In the genomic region with DNA sequence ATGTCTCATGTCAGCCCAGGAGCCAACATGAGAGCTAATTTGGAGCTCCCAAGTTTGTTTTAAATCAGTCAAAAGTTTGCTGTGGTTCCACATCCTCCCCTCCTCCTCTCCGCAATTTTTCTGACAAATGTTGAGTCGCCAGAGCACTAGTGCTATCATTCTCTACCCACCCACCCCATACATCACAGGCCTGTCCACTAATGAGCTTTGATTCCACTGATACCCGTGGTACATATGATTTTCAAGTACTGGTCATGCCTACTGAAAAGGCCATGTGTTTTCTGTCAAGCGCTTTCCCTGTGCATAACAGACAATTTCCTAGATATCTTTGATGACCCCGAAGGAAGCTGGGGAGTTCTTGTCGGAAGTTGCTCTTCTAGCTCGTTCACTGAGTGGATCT, we compare ENCODE assay signal across 19 mouse cellular contexts.
"Had no signal": no experiment of that assay in that cellular context is flagged by ENCODE, and none has a peak within 500 bp of the region (broad histone marks: within the 10 kb centered on the region; RNA-seq: fewer than 3 reads in every experiment).

No protein-coding gene starts in this region.

- H3K9ac ChIP-seq: limb, embryonic 13.5 days; liver, embryonic 14.5 days; liver, postnatal 0 days; lung, embryonic 15.5 days had no signal

- H3K36me3 ChIP-seq: limb, embryonic 13.5 days; lung, embryonic 15.5 days had no signal

- H3K27me3 ChIP-seq: limb, embryonic 13.5 days; lung, embryonic 15.5 days had no signal

- H3K4me1 ChIP-seq: lung, embryonic 15.5 days had no signal

- H3K9me3 ChIP-seq: limb, embryonic 13.5 days; lung, embryonic 15.5 days had no signal

- H3K27ac ChIP-seq: kidney, postnatal 0 days; layer of hippocampus, adult 2 months; left cerebral cortex, adult 2 months; limb, embryonic 13.5 days; liver, embryonic 14.5 days; lung, embryonic 15.5 days had no signal

- DNase-seq: kidney, adult 11 months; kidney, adult 9 months; kidney, postnatal 25 days; layer of hippocampus, adult 9-11 months; layer of hippocampus, postnatal 36 days; liver, postnatal 0 days; lung, postnatal 10 days; lung, postnatal 4 days; midbrain, embryonic 14.5 days; thymus, adult 2 months; thymus, postnatal 14 days; thymus, postnatal 4 days had no signal

- ATAC-seq: liver, postnatal 0 days had no signal

- H3K4me3 ChIP-seq: layer of hippocampus, adult 2 months; left cerebral cortex, adult 2 months; limb, embryonic 13.5 days; lung, embryonic 15.5 days had no signal

- H3K4me2 ChIP-seq: limb, embryonic 13.5 days; lung, embryonic 15.5 days; midbrain, embryonic 11.5 days had no signal
